Comparison of ENCODE assay signal across 8 mouse cellular contexts in genomic region chr2:52424747-52425522, GRCm38 (mm10). TPM values are rescaled to one million over a fixed set of nuclear protein-coding genes. Genes with fewer than 3 reads are reported as not detected.
DNase-seq lines count a peak whose midpoint lies in the region; ATAC-seq and TF ChIP-seq lines count a peak whose summit lies in the region.

Gene Arl5a (minus strand): TSS chr2:52424901.

- peak within 1 kb of the TSS; percentile 92 for H3K9ac ChIP-seq in embryonic facial prominence, embryonic 15.5 days
- peak within 1 kb of the TSS; percentile 96 for H3K9ac ChIP-seq in kidney, embryonic 14.5 days (ENCODE audit: low read depth, low read length)
- peak within 1 kb of the TSS; percentile 94 for H3K9ac ChIP-seq in limb, embryonic 15.5 days

- peak; percentile 96 for ATAC-seq in embryonic facial prominence, embryonic 15.5 days (ENCODE audit: insufficient number of reproducible peaks, low FRiP score, low TSS enrichment, low read depth)
- ATAC-seq in kidney, embryonic 14.5 days (ENCODE audit: low FRiP score, low TSS enrichment): peak; percentile 96
- ATAC-seq in limb, embryonic 15.5 days (ENCODE audit: insufficient number of reproducible peaks, low FRiP score, low TSS enrichment, low read depth): peak; percentile 91

- under 1% methylated on average over 54 of the region's 57 CpGs for WGBS in bone marrow, adult 2 months
- under 1% methylated on average over 57 of the region's 57 CpGs for WGBS in embryonic facial prominence, embryonic 15.5 days
- WGBS in kidney, embryonic 14.5 days: under 1% methylated on average over 56 of the region's 57 CpGs
- WGBS in limb, embryonic 15.5 days: under 1% methylated on average over 55 of the region's 57 CpGs

- H3K27ac ChIP-seq in bone marrow, adult 2 months (ENCODE audit: control insufficient read depth, insufficient read depth, low read depth, low read length, poor library complexity): peak within 1 kb of the TSS; percentile 85
- peak within 1 kb of the TSS; percentile 92 for H3K27ac ChIP-seq in embryonic facial prominence, embryonic 15.5 days (replicated peaks)
- H3K27ac ChIP-seq in kidney, embryonic 14.5 days (ENCODE audit: low read depth, low read length): peak within 1 kb of the TSS; percentile 83
- H3K27ac ChIP-seq in limb, embryonic 15.5 days: peak within 1 kb of the TSS; percentile 92

- DNase-seq in 3T3-L1 (ENCODE audit: low read depth, low spot score): peak; percentile 80
- DNase-seq in heart, adult 9 months (ENCODE audit: low spot score in 2 of 2): peak; percentile 90
- peak; percentile 76 to 91 for DNase-seq in monocyte, adult 2 months (ENCODE audit: low read depth in 1 of 2, low spot score in 2 of 2)
- DNase-seq in spleen, postnatal 36 days (ENCODE audit: low spot score in 2 of 2): peak; percentile 90 to 92

- peak within 1 kb of the TSS; percentile 64 for H3K4me2 ChIP-seq in embryonic facial prominence, embryonic 15.5 days (replicated peaks)
- H3K4me2 ChIP-seq in kidney, embryonic 14.5 days (replicated peaks; ENCODE audit: low read depth, low read length): peak within 1 kb of the TSS; percentile 65
- peak within 1 kb of the TSS; percentile 74 for H3K4me2 ChIP-seq in limb, embryonic 15.5 days

- peak; percentile 70; the same call in 1 of the 2 replicates for TF ChIP-seq POLR2A in bone marrow, adult 2 months (IDR thresholded peaks at IDR 0.05; ENCODE audit: borderline replicate concordance, control insufficient read depth, low read depth, low read length)

- peaks cover 3% of the 10 kb centered on the region; the same call in 1 of the 2 replicates for H3K4me1 ChIP-seq in bone marrow, adult 2 months (ENCODE audit: control insufficient read depth, insufficient read depth, low read length)
- H3K4me1 ChIP-seq in embryonic facial prominence, embryonic 15.5 days: peaks cover 24% of the 10 kb centered on the region
- H3K4me1 ChIP-seq in kidney, embryonic 14.5 days (ENCODE audit: control insufficient read depth, insufficient read depth, low read length): peaks cover 21% of the 10 kb centered on the region
- peaks cover 22% of the 10 kb centered on the region for H3K4me1 ChIP-seq in limb, embryonic 15.5 days

- TF ChIP-seq CTCF in bone marrow, adult 2 months (IDR thresholded peaks at IDR 0.05; ENCODE audit: control insufficient read depth, insufficient read depth, low read length): no peak

- no peaks in the 10 kb centered on the region for H3K36me3 ChIP-seq in embryonic facial prominence, embryonic 15.5 days
- H3K36me3 ChIP-seq in kidney, embryonic 14.5 days (ENCODE audit: control insufficient read depth, insufficient read depth, low read length): no peaks in the 10 kb centered on the region
- no peaks in the 10 kb centered on the region for H3K36me3 ChIP-seq in limb, embryonic 15.5 days

- no peaks in the 10 kb centered on the region for H3K27me3 ChIP-seq in embryonic facial prominence, embryonic 15.5 days
- H3K27me3 ChIP-seq in kidney, embryonic 14.5 days (ENCODE audit: control insufficient read depth, insufficient read depth, low read length): no peaks in the 10 kb centered on the region
- no peaks in the 10 kb centered on the region for H3K27me3 ChIP-seq in limb, embryonic 15.5 days

- no peaks in the 10 kb centered on the region for H3K9me3 ChIP-seq in embryonic facial prominence, embryonic 15.5 days (replicated peaks)
- H3K9me3 ChIP-seq in kidney, embryonic 14.5 days (ENCODE audit: control insufficient read depth, low read length): no peaks in the 10 kb centered on the region
- no peaks in the 10 kb centered on the region for H3K9me3 ChIP-seq in limb, embryonic 15.5 days

- peak within 1 kb of the TSS; percentile 99 for H3K4me3 ChIP-seq in bone marrow, adult 2 months (replicated peaks; ENCODE audit: control insufficient read depth, low read depth, low read length)
- peak within 1 kb of the TSS; percentile 97 for H3K4me3 ChIP-seq in embryonic facial prominence, embryonic 15.5 days (replicated peaks)
- peak within 1 kb of the TSS; percentile 96 for H3K4me3 ChIP-seq in kidney, embryonic 14.5 days (ENCODE audit: low read length)
- peak within 1 kb of the TSS; percentile 96 for H3K4me3 ChIP-seq in limb, embryonic 15.5 days

RNA-seq across cellular contexts. Expression of gene Arl5a, which starts in this region (rescaled TPM):
- 8.6 and 13.9 TPM in 2 replicates for polyA plus RNA-seq in bone marrow, adult 2 months (2011; ENCODE audit: insufficient read depth, insufficient read length, low replicate concordance, missing spikeins)
- 39.6 and 39.8 TPM in 2 replicates for polyA plus RNA-seq in embryonic facial prominence, embryonic 15.5 days (2015; fragmentation: Nextera tagmentation; extraction: Ambion mirVana)
- polyA plus RNA-seq in kidney, embryonic 14.5 days (2014; fragmentation: Nextera tagmentation; extraction: Ambion mirVana): 30.8 and 70.1 TPM in 2 replicates
- 35.6 and 42.3 TPM in 2 replicates for polyA plus RNA-seq in limb, embryonic 15.5 days (2015; fragmentation: Nextera tagmentation; extraction: Ambion mirVana)

Comparison
In these comparisons a context has a peak if more than half of its experiments do, and no peak if none do; other contexts are left out.
1. Peak in every context shown above with its lines: DNase-seq, ATAC-seq, H3K4me3 ChIP-seq and H3K27ac ChIP-seq.